Mouse (Mus musculus): ENCODE results near the gene Capn5. TPM values are rescaled to one million over a fixed set of nuclear protein-coding genes. Genes with fewer than 3 reads are reported as not detected.
A peak's percentile ranks its signal among the peaks of the same experiment; 100 is the strongest.

Gene Capn5
- polyA plus RNA-seq, 1 experiment from 2014 or later: 2.5 TPM

GRCm38 (mm10) chr7:98148721-98149407 lies 29.2 kb downstream of the Capn5 start:
- Histone ChIP-seq H3K9me3 (ENCODE audit: control insufficient read depth, low read length) (no peaks in the 10 kb centered on the region), H3K27me3 (ENCODE audit: control insufficient read depth, insufficient read depth, low read length) (no peaks in the 10 kb centered on the region), H3K4me1 (ENCODE audit: control insufficient read depth, insufficient read depth, low read length) (peaks cover 16% of the 10 kb centered on the region), H3K27ac (replicated peaks; ENCODE audit: low read depth, low read length) (no peak overlapping the region), H3K36me3 (ENCODE audit: control insufficient read depth, insufficient read depth, low read length) (0 out of 2 replicates have a peak, but pooled peaks cover 2% of the 10 kb centered on the region), H3K4me2 (ENCODE audit: low read depth, severe bottlenecking) (no peak overlapping the region), H3K4me3 (ENCODE audit: low read depth, low read length) (no peak overlapping the region), H3K9ac (ENCODE audit: low read length) (no peak overlapping the region)
- DNase-seq (ENCODE audit: low spot score): no peak
- ATAC-seq (ENCODE audit: insufficient number of reproducible peaks, low FRiP score, low TSS enrichment, low read depth): no peak
- WGBS: 73% methylated on average over 10 of the region's 10 CpGs

- Histone ChIP-seq H3K4me3 (ENCODE audit: low read depth, low read length) (no peak overlapping the region), H3K36me3 (ENCODE audit: control insufficient read depth, insufficient read depth, low read length) (0 out of 2 replicates have a peak, but pooled peaks cover 2% of the 10 kb centered on the region), H3K4me1 (ENCODE audit: control insufficient read depth, insufficient read depth, low read length) (peaks cover 16% of the 10 kb centered on the region), H3K9ac (ENCODE audit: low read length) (no peak overlapping the region), H3K27ac (replicated peaks; ENCODE audit: low read depth, low read length) (no peak overlapping the region), H3K9me3 (ENCODE audit: control insufficient read depth, low read length) (no peaks in the 10 kb centered on the region), H3K27me3 (ENCODE audit: control insufficient read depth, insufficient read depth, low read length) (no peaks in the 10 kb centered on the region), H3K4me2 (ENCODE audit: low read depth, severe bottlenecking) (no peak overlapping the region)
- 82% methylated on average over 8 of the region's 8 CpGs for WGBS
- DNase-seq (ENCODE audit: low spot score): no peak
- ATAC-seq (ENCODE audit: insufficient number of reproducible peaks, low FRiP score, low TSS enrichment, low read depth): no peak
Observed at GRCm38 (mm10) chr7:98147766-98148165, 30.3 kb downstream of the Capn5 start.

GRCm38 (mm10) chr7:98146447-98146845 lies 31.6 kb downstream of the Capn5 start:
- no peaks in the 10 kb centered on the region for H3K9me3 ChIP-seq (ENCODE audit: control insufficient read depth, low read length)
- no peaks in the 10 kb centered on the region for H3K27me3 ChIP-seq (ENCODE audit: control insufficient read depth, insufficient read depth, low read length)
- 76% methylated on average over 8 of the region's 8 CpGs for WGBS
- no peak overlapping the region for H3K4me2 ChIP-seq (ENCODE audit: low read depth, severe bottlenecking)
- peaks cover 13% of the 10 kb centered on the region; the same call in 1 of the 2 replicates for H3K4me1 ChIP-seq (ENCODE audit: control insufficient read depth, insufficient read depth, low read length)
- H3K9ac ChIP-seq (ENCODE audit: low read length): no peak overlapping the region
- 0 out of 2 replicates have a peak, but pooled peaks cover 2% of the 10 kb centered on the region for H3K36me3 ChIP-seq (ENCODE audit: control insufficient read depth, insufficient read depth, low read length)
- no peak overlapping the region for H3K4me3 ChIP-seq (ENCODE audit: low read depth, low read length)
- ATAC-seq (ENCODE audit: insufficient number of reproducible peaks, low FRiP score, low TSS enrichment, low read depth) (no peak), DNase-seq (ENCODE audit: low spot score) (no peak)
- H3K27ac ChIP-seq (replicated peaks; ENCODE audit: low read depth, low read length): no peak overlapping the region

- peaks cover 13% of the 10 kb centered on the region; the same call in 1 of the 2 replicates for H3K4me1 ChIP-seq (ENCODE audit: control insufficient read depth, insufficient read depth, low read length)
- no peak overlapping the region for H3K4me2 ChIP-seq (ENCODE audit: low read depth, severe bottlenecking)
- 0 out of 2 replicates have a peak, but pooled peaks cover 2% of the 10 kb centered on the region for H3K36me3 ChIP-seq (ENCODE audit: control insufficient read depth, insufficient read depth, low read length)
- H3K27me3 ChIP-seq (ENCODE audit: control insufficient read depth, insufficient read depth, low read length): no peaks in the 10 kb centered on the region
- ATAC-seq (ENCODE audit: insufficient number of reproducible peaks, low FRiP score, low TSS enrichment, low read depth): no peak
- DNase-seq (ENCODE audit: low spot score): no peak
- no peaks in the 10 kb centered on the region for H3K9me3 ChIP-seq (ENCODE audit: control insufficient read depth, low read length)
- H3K4me3 ChIP-seq (ENCODE audit: low read depth, low read length): no peak overlapping the region
- H3K9ac ChIP-seq (ENCODE audit: low read length): no peak overlapping the region
- 90% methylated on average over 12 of the region's 12 CpGs for WGBS
- no peak overlapping the region for H3K27ac ChIP-seq (replicated peaks; ENCODE audit: low read depth, low read length)
Observed at GRCm38 (mm10) chr7:98145842-98146446, 32.1 kb downstream of the Capn5 start.

GRCm38 (mm10) chr7:98145402-98145801 lies 32.7 kb downstream of the Capn5 start, which contains the start of gene Omp:
TSS of gene Omp (minus strand) at chr7:98145502.
- Histone ChIP-seq H3K4me1 (ENCODE audit: control insufficient read depth, insufficient read depth, low read length) (peaks cover 13% of the 10 kb centered on the region; the same call in 1 of the 2 replicates), H3K27ac (replicated peaks; ENCODE audit: low read depth, low read length) (no peak within 1 kb of the TSS)
- WGBS: 85% methylated on average over 5 of the region's 5 CpGs

GRCm38 (mm10) chr7:98142648-98143047 lies 35.4 kb downstream of the Capn5 start:
- Histone ChIP-seq H3K36me3 (ENCODE audit: control insufficient read depth, insufficient read depth, low read length) (0 out of 2 replicates have a peak, but pooled peaks cover 2% of the 10 kb centered on the region), H3K4me1 (ENCODE audit: control insufficient read depth, insufficient read depth, low read length) (0 out of 2 replicates have a peak, but pooled peaks cover 2% of the 10 kb centered on the region), H3K9ac (ENCODE audit: low read length) (no peak overlapping the region), H3K27ac (replicated peaks; ENCODE audit: low read depth, low read length) (no peak overlapping the region), H3K27me3 (ENCODE audit: control insufficient read depth, insufficient read depth, low read length) (no peaks in the 10 kb centered on the region), H3K4me2 (ENCODE audit: low read depth, severe bottlenecking) (no peak overlapping the region), H3K4me3 (ENCODE audit: low read depth, low read length) (no peak overlapping the region), H3K9me3 (ENCODE audit: control insufficient read depth, low read length) (no peaks in the 10 kb centered on the region)
- WGBS: 63% methylated on average over 3 of the region's 3 CpGs
- ATAC-seq (ENCODE audit: insufficient number of reproducible peaks, low FRiP score, low TSS enrichment, low read depth) (no peak), DNase-seq (ENCODE audit: low spot score) (no peak)

More at GRCm38 (mm10) chr7:98145402-98145801, 32.7 kb downstream of the Capn5 start, which contains the start of gene Omp:
- Histone ChIP-seq H3K9ac (ENCODE audit: low read length) (no peak within 1 kb of the TSS), H3K36me3 (ENCODE audit: control insufficient read depth, insufficient read depth, low read length) (0 out of 2 replicates have a peak, but pooled peaks cover 2% of the 10 kb centered on the region), H3K27me3 (ENCODE audit: control insufficient read depth, insufficient read depth, low read length) (no peaks in the 10 kb centered on the region), H3K4me2 (ENCODE audit: low read depth, severe bottlenecking) (no peak within 1 kb of the TSS), H3K4me3 (ENCODE audit: low read depth, low read length) (no peak within 1 kb of the TSS), H3K9me3 (ENCODE audit: control insufficient read depth, low read length) (no peaks in the 10 kb centered on the region)
- no peak for DNase-seq (ENCODE audit: low spot score)
- no peak for ATAC-seq (ENCODE audit: insufficient number of reproducible peaks, low FRiP score, low TSS enrichment, low read depth)

GRCm38 (mm10) chr7:98142247-98142646 lies 35.8 kb downstream of the Capn5 start:
- Histone ChIP-seq H3K4me3 (ENCODE audit: low read depth, low read length) (no peak overlapping the region), H3K27me3 (ENCODE audit: control insufficient read depth, insufficient read depth, low read length) (no peaks in the 10 kb centered on the region), H3K9ac (ENCODE audit: low read length) (no peak overlapping the region), H3K36me3 (ENCODE audit: control insufficient read depth, insufficient read depth, low read length) (0 out of 2 replicates have a peak, but pooled peaks cover 2% of the 10 kb centered on the region), H3K9me3 (ENCODE audit: control insufficient read depth, low read length) (no peaks in the 10 kb centered on the region), H3K27ac (replicated peaks; ENCODE audit: low read depth, low read length) (no peak overlapping the region), H3K4me1 (ENCODE audit: control insufficient read depth, insufficient read depth, low read length) (0 out of 2 replicates have a peak, but pooled peaks cover 2% of the 10 kb centered on the region), H3K4me2 (ENCODE audit: low read depth, severe bottlenecking) (no peak overlapping the region)
- DNase-seq (ENCODE audit: low spot score) (no peak), ATAC-seq (ENCODE audit: insufficient number of reproducible peaks, low FRiP score, low TSS enrichment, low read depth) (no peak)
- WGBS: 66% methylated on average over 8 of the region's 8 CpGs

GRCm38 (mm10) chr7:98141206-98141605 lies 36.9 kb downstream of the Capn5 start:
- Histone ChIP-seq H3K4me2 (ENCODE audit: low read depth, severe bottlenecking) (no peak overlapping the region), H3K27me3 (ENCODE audit: control insufficient read depth, insufficient read depth, low read length) (no peaks in the 10 kb centered on the region), H3K4me1 (ENCODE audit: control insufficient read depth, insufficient read depth, low read length) (0 out of 2 replicates have a peak, but pooled peaks cover 2% of the 10 kb centered on the region), H3K27ac (replicated peaks; ENCODE audit: low read depth, low read length) (no peak overlapping the region), H3K36me3 (ENCODE audit: control insufficient read depth, insufficient read depth, low read length) (0 out of 2 replicates have a peak, but pooled peaks cover 2% of the 10 kb centered on the region), H3K4me3 (ENCODE audit: low read depth, low read length) (no peak overlapping the region), H3K9me3 (ENCODE audit: control insufficient read depth, low read length) (no peaks in the 10 kb centered on the region), H3K9ac (ENCODE audit: low read length) (no peak overlapping the region)
- DNase-seq (ENCODE audit: low spot score): peak; percentile 64
- 58% methylated on average over 3 of the region's 3 CpGs for WGBS
- ATAC-seq (ENCODE audit: insufficient number of reproducible peaks, low FRiP score, low TSS enrichment, low read depth): no peak

Measured in limb, embryonic 11.5 days (tissue).